Mouse (Mus musculus) stomach, embryonic 16.5 days (tissue): ENCODE measurements around the gene Marf1. TPM values are rescaled to one million over a fixed set of nuclear protein-coding genes. Genes with fewer than 3 reads are reported as not detected.
"Not testable (repeated sequence)": the region's sequence is repeated elsewhere in the genome, so short reads cannot be mapped to it uniquely, and the experiment has no call there.

Experiments
- ATAC-seq: fragments of 200-750 bp; cut with Nextera tagmentation; 2 replicates; pipeline ENCODE4 v1.8.0; 2017; ENCODE audit warnings: moderate number of reproducible peaks, moderate TSS enrichment; ENCODE audit not compliant: insufficient read depth, low FRiP score
- H3K27ac ChIP-seq: fragments of 300-500 bp; sonication (generic); 2 replicates; pipeline ENCODE4 v1.5.1; 2014; ENCODE audit warnings: low read length
- H3K27me3 ChIP-seq: fragments of 300-500 bp; sonication (generic); 2 replicates; pipeline ENCODE4 v1.6.1; 2014; ENCODE audit warnings: low read length, control low read depth, mixed read lengths; ENCODE audit not compliant: control insufficient read depth, insufficient read depth
- H3K36me3 ChIP-seq: fragments of 300-500 bp; sonication (generic); 2 replicates; pipeline ENCODE4 v1.6.1; 2014; ENCODE audit warnings: low read length; ENCODE audit not compliant: control insufficient read depth, insufficient read depth
- H3K4me1 ChIP-seq: fragments of 300-500 bp; sonication (generic); 2 replicates; pipeline ENCODE4 v1.6.1; 2014; ENCODE audit warnings: low read length, control low read depth, mixed read lengths; ENCODE audit not compliant: control insufficient read depth, insufficient read depth
- H3K4me2 ChIP-seq: fragments of 300-500 bp; sonication (generic); 2 replicates; pipeline ENCODE4 v1.6.1; 2014; ENCODE audit warnings: low read depth, low read length, mixed read lengths
- H3K4me3 ChIP-seq: fragments of 300-500 bp; sonication (generic); replicated peaks from 2 replicates; pipeline ENCODE4 v1.5.1; 2014; ENCODE audit warnings: mild to moderate bottlenecking, low read length
- H3K9ac ChIP-seq: fragments of 300-500 bp; sonication (generic); 2 replicates; pipeline ENCODE4 v1.6.1; 2014; ENCODE audit warnings: low read length
- H3K9me3 ChIP-seq: fragments of 300-500 bp; sonication (generic); replicated peaks from 2 replicates; pipeline ENCODE4 v1.6.1; 2016; ENCODE audit warnings: low read length, control low read depth; ENCODE audit not compliant: control insufficient read depth
- WGBS: fragments of 180-500 bp; shearing (Covaris S2); extraction: QIAGEN DNeasy Blood & Tissue Kit; methylation state at CpG from one replicate; pipeline ENCODE4 v1.1.7; 2014; 5-methylcytosine and 5-hydroxymethylcytosine counted together
- polyA plus RNA-seq: library from polyadenylated mRNA; unstranded; fragments of >200 nt; fragmentation: Nextera tagmentation; extraction: Ambion mirVana; gene quantifications from 2 replicates; pipeline ENCODE4 v1.2.1, GENCODE M21; 2015

Marf1 gene
- polyA plus RNA-seq, 1 experiment from 2014 or later: 14.3 TPM

DNA sequence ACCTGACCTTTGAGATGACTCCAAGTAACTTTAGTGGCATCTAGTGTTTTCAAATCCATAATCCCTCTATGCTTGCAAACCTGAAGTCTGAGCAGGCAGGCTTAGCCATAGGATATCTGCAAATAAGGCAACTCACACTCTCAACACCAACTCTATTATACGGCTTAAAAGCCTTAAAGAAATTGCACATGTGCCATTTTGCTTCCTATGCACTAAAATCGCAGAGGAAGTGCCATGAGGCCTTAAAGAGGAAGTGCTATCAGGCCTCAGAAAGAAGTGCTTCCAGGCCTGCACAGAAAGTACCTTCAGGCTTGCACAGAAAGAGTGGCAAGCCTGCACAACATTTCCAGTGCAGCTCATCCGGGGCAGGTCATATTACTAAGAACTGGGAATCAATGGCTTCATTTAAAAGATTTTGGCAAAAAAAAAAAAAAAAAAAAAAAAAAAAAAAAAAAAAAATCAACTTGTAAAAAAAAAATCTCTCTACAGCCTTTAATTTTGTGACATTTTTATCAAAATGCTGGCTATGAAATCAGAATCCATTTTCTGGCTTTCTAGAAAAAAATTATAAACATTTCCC is 53.4 kb downstream of the Marf1 start:
- Histone ChIP-seq H3K4me2 (no peak overlapping the region), H3K4me1 (no peaks in the 10 kb centered on the region), H3K4me3 (no peak overlapping the region), H3K9ac (no peak overlapping the region), H3K9me3 (no peaks in the 10 kb centered on the region), H3K36me3 (peaks cover 15% of the 10 kb centered on the region; the same call in 1 of the 2 replicates), H3K27ac (no peak overlapping the region), H3K27me3 (no peaks in the 10 kb centered on the region)
- WGBS: 78% methylated on average over 3 of the region's 3 CpGs
- no peak for ATAC-seq

DNA sequence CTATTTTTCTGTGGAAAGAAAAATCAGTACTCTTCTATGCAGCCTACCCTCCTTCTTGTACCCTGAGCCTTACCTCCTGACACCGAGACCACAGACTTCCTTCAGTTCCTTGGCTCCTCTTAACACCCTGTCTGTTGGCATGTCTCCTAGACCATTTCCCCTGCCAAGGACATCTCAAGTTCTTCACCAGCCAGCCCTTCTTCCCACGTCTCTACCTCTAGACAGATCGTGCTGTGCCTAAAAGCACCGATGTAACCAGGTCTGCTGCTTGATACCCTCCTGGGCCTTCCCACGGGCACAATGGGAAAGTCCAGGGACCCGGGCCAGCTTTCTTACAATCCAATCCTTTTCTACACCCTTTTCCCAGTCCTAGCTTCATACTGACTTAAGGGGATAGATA is 57.3 kb downstream of the Marf1 start:
- no peak for ATAC-seq
- Histone ChIP-seq H3K9ac (no peak overlapping the region), H3K4me3 (no peak overlapping the region), H3K27me3 (no peaks in the 10 kb centered on the region), H3K9me3 (no peaks in the 10 kb centered on the region), H3K27ac (no peak overlapping the region), H3K4me2 (no peak overlapping the region), H3K36me3 (0 out of 2 replicates have a peak, but pooled peaks cover 1% of the 10 kb centered on the region), H3K4me1 (no peaks in the 10 kb centered on the region)
- 84% methylated on average over 6 of the region's 6 CpGs for WGBS

DNA sequence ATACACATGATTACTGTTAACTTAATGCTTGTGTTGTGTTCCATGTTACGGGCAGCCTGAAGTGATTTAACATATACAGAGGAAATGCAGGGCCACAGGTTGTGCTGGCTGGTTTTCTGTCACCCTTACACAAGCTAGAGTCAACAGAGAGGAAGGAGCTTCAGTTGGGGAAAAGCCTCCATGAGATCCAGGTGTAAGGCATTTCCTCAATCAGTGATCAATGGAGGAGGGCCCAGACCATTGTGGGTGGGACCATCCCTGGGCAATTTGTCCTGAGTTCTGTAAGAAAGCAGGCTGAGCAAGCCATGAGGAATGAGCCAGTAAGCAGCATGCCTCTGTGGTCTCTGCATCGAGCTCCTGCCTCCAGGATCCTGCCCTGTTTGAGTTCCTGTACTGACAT is 71.4 kb downstream of the Marf1 start:
- Histone ChIP-seq H3K4me2 (no peak overlapping the region), H3K4me3 (no peak overlapping the region), H3K9ac (no peak overlapping the region), H3K27ac (no peak overlapping the region), H3K27me3 (no peaks in the 10 kb centered on the region), H3K36me3 (no peaks in the 10 kb centered on the region), H3K9me3 (no peaks in the 10 kb centered on the region), H3K4me1 (no peaks in the 10 kb centered on the region)
- 57% methylated on average over 2 of the region's 2 CpGs for WGBS
- ATAC-seq: no peak

DNA sequence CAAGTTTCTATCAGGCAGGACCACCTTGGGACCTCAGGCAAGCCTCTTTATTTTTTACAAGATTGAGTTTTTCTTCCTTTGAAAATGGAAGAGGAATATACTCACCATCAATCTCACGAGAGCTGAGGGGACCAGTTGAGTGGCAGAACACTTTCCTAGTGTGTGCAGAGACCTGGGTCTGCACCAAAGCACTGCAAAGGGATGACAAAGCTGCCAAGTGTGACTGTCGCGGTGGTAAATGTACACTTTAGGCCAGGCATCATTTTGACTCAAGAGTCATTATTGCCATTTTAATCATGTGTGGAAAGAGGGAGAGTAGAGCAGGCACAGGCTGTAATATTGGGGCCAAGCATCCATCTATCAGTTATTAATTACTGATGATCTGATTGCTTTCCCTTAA is 73.9 kb downstream of the Marf1 start:
- 87% methylated on average over 3 of the region's 3 CpGs for WGBS
- Histone ChIP-seq H3K27me3 (no peaks in the 10 kb centered on the region), H3K27ac (no peak overlapping the region), H3K4me1 (no peaks in the 10 kb centered on the region), H3K9me3 (no peaks in the 10 kb centered on the region), H3K4me3 (no peak overlapping the region), H3K36me3 (no peaks in the 10 kb centered on the region), H3K4me2 (no peak overlapping the region), H3K9ac (no peak overlapping the region)
- no peak for ATAC-seq

DNA sequence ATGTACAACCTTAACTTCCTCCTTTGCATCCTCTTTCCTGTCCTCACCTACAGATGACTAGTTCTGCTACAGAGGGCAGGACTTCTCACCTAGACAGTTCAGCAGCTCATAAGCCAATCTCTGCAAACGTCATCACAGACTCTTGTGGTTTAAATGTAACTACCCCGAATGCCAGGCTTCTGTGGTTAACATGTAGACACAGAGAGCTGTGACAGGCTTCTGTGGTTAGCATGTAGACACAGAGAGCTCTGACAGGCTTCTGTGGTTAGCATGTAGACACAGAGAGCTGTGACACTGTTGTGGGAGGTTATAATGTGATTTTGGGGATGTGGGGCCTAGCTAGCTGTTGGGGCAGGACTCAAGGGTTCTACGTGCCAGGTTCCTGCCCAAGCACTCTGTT is 74.9 kb downstream of the Marf1 start:
- no peaks in the 10 kb centered on the region for H3K4me1 ChIP-seq
- no peak for ATAC-seq
- H3K9me3 ChIP-seq: no peaks in the 10 kb centered on the region
- H3K36me3 ChIP-seq: no peaks in the 10 kb centered on the region
- no peak overlapping the region for H3K4me2 ChIP-seq
- no peak overlapping the region for H3K4me3 ChIP-seq
- H3K9ac ChIP-seq: no peak overlapping the region
- no peak overlapping the region for H3K27ac ChIP-seq
- WGBS: 73% methylated on average over 3 of the region's 3 CpGs
- no peaks in the 10 kb centered on the region for H3K27me3 ChIP-seq

DNA sequence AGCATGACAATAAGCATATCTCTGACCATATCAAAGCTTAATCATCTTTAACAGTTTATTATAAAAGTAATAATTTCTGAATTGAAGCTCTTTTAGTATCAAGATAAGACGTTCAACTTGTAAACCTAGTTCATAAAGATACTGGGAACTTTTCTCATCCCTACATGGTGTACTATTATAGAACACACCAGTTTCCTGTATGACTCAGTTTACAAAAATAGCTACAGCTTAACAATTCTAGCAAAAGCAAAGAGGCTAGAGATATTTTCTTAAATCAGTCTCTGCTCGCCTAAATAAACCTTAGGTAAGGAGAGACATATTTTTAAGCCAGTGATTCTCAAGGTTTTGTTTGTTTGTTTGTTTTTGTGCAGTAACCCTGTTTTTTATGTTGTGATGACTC is 80.2 kb downstream of the Marf1 start:
- no peak for ATAC-seq
- 80% methylated on average over 2 of the region's 2 CpGs for WGBS
- Histone ChIP-seq H3K4me2 (no peak overlapping the region), H3K4me3 (no peak overlapping the region), H3K9ac (no peak overlapping the region), H3K4me1 (no peaks in the 10 kb centered on the region), H3K36me3 (no peaks in the 10 kb centered on the region), H3K9me3 (no peaks in the 10 kb centered on the region), H3K27ac (no peak overlapping the region), H3K27me3 (no peaks in the 10 kb centered on the region)

DNA sequence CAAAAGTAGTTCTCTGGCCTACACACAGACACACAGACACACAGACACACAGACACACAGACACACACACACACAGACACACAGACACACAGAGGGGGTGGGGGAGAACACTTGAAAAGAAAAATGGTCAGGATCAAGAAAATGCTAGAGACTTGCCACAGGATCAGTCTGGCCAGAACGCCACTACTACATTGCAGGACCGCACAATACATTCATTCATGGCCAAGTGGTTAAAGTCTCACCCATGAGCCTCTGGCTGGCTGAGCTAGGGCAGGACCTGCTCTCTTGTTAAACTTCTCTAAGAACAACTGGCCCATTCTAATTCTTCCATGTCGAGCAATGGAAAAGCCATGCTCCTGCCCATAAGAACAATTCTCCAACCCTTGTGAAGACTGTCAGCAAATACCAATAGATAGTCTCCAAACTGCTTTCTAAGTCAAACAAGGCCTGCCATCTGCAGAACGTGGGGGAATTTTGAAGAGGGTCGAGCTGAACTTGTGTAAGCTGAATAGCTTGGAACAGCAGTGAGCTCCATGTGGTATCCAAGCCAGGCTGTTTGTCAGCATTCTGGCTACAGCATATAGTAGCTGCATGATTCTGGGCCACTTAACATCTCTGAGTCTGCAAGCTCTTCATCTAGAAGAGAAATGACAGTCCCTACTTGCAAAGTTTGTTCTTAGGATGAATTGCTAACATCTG is 92.5 kb downstream of the Marf1 start:
- H3K36me3 ChIP-seq: no peaks in the 10 kb centered on the region
- H3K4me1 ChIP-seq: no peaks in the 10 kb centered on the region
- no peak overlapping the region for H3K4me2 ChIP-seq
- no peak overlapping the region for H3K27ac ChIP-seq
- 69% methylated on average over 5 of the region's 5 CpGs for WGBS
- H3K27me3 ChIP-seq: no peaks in the 10 kb centered on the region
- H3K9me3 ChIP-seq: no peaks in the 10 kb centered on the region
- H3K4me3 ChIP-seq: no peak overlapping the region
- no peak for ATAC-seq
- no peak overlapping the region for H3K9ac ChIP-seq

DNA sequence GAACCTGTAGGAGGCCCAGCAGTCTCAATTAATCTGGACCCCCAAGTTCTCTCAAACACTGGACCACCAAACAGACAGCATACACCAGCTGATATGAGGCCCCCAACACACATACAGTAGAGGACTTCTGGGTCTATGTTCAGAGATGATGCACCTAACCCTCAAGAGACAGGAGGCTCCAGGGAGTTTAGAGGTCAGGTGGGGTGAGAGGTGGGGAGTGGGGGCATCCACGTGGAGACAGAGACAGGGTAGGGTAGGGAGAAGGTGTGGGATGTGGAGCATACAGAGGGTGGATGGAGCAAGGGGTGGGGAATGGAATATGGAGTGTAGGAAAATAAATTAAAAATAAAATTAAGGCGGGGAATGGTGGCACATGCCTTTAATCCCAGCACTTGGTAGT is 94.5 kb downstream of the Marf1 start:
- not testable (repeated sequence) for H3K4me1 ChIP-seq, H3K9ac ChIP-seq, H3K36me3 ChIP-seq, ATAC-seq, H3K9me3 ChIP-seq, H3K4me2 ChIP-seq, H3K27me3 ChIP-seq, H3K27ac ChIP-seq, H3K4me3 ChIP-seq
- WGBS: 76% methylated on average over 2 of the region's 2 CpGs

DNA sequence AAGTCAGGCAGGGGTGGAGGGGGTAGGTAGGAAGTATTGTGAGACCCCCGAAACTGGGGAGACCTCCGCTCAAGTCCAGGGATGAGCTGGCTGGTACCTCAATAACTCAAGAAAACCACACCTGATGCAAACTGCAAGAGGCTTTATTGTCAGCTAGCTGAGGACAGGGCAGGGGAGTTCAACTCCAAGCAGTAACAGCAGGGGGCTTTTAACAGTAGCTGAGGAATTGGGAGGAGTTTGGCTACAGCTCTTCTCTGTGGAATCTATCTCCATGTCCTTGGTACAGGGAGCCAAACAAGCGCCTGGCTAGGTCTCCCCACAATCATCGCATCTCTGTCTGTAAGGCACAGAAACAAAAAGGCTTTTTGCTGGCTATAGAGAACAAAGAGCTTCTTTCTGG is 96.6 kb downstream of the Marf1 start:
- not testable (repeated sequence) for H3K27ac ChIP-seq, H3K4me2 ChIP-seq, ATAC-seq, H3K36me3 ChIP-seq, H3K4me3 ChIP-seq, H3K9ac ChIP-seq, H3K4me1 ChIP-seq, H3K27me3 ChIP-seq, H3K9me3 ChIP-seq
- 78% methylated on average over 4 of the region's 4 CpGs for WGBS
